Mouse (Mus musculus) small intestine, adult 2 months (tissue): ENCODE measurements around the gene Ep400. TPM values are rescaled to one million over a fixed set of nuclear protein-coding genes. Genes with fewer than 3 reads are reported as not detected.

Experiments
- H3K27ac ChIP-seq: fragments of 200-500 bp; 2 replicates; pipeline ENCODE4 v1.5.1; 2012; ENCODE audit warnings: low read depth, low read length, control low read depth, inconsistent platforms; ENCODE audit not compliant: insufficient read depth
- H3K27me3 ChIP-seq: fragments of 200-500 bp; 2 replicates; pipeline ENCODE4 v1.6.1; 2012; ENCODE audit warnings: mild to moderate bottlenecking, moderate library complexity, low read length, inconsistent platforms; ENCODE audit not compliant: control insufficient read depth, insufficient read depth
- H3K36me3 ChIP-seq: fragments of 200-500 bp; 2 replicates; pipeline ENCODE4 v1.6.1; 2012; ENCODE audit warnings: mild to moderate bottlenecking, low read length, control low read depth, inconsistent platforms; ENCODE audit not compliant: control insufficient read depth, insufficient read depth
- H3K4me1 ChIP-seq: fragments of 200-500 bp; 2 replicates; pipeline ENCODE4 v1.6.1; 2012; ENCODE audit warnings: low read length, inconsistent platforms, mixed read lengths; ENCODE audit not compliant: control insufficient read depth, insufficient read depth, insufficient read length
- H3K4me3 ChIP-seq: fragments of 200-500 bp; 2 replicates; pipeline ENCODE4 v1.5.1; 2012; ENCODE audit warnings: low read depth, mild to moderate bottlenecking, control low read depth, inconsistent platforms, low read length, moderate library complexity
- CTCF ChIP-seq: fragments of 200-500 bp; IDR thresholded peaks from 2 replicates; pipeline ENCODE4 v1.5.1; 2012; ENCODE audit warnings: low read depth, mild to moderate bottlenecking, control low read depth, inconsistent platforms, low read length, moderate library complexity, mixed read lengths; ENCODE audit not compliant: insufficient replicate concordance, insufficient read length; ENCODE audit errors: extremely low read depth
- POLR2A ChIP-seq: fragments of 200-500 bp; IDR thresholded peaks from 2 replicates; pipeline ENCODE4 v1.6.1; 2012; ENCODE audit warnings: low read depth, mild to moderate bottlenecking, control low read depth, inconsistent platforms, low read length, moderate library complexity
- WGBS: fragments of 180-500 bp; shearing (Covaris S2); methylation state at CpG from one replicate; pipeline ENCODE4 v1.1.7; 2018; 5-methylcytosine and 5-hydroxymethylcytosine counted together
- polyA plus RNA-seq: library from polyadenylated mRNA; depleted of rRNA; stranded (reverse); fragments of >200 nt; gene quantifications from 2 replicates; pipeline ENCODE4 v1.2.3, GENCODE M21; 2012

Gene Ep400
- polyA plus RNA-seq, 1 experiment = 45.0 TPM

DNA sequence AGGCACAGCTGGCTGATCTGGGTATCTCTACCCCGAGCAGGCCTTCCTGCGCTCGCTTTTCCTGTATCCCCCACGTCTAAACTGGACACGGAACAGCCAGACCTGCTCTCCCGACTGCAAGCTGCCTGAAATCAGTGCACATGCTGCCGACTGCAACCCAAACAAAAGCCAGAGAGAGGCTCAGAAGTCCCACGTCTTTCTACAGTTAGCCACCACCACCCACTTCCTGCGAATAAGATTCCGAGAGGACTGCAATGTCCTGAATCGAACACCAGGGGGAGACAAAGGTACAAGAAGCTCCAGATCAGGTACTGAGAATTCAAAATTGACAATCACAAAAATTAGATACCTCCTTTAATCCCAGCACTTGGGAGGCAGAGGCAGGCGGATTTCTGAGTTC, 131.1 kb downstream of the Ep400 start:
- Histone ChIP-seq H3K36me3 (no peaks in the 10 kb centered on the region), H3K27me3 (no peaks in the 10 kb centered on the region), H3K4me3 (0 out of 2 replicates have a peak overlapping the region, but pooled peaks have one; percentile 5), H3K4me1 (no peaks in the 10 kb centered on the region), H3K27ac (no peak overlapping the region)
- WGBS = 25% methylated on average over 12 of the region's 12 CpGs
- TF ChIP-seq CTCF (peak; percentile 52; the same call in 1 of the 2 replicates), POLR2A (no peak)

- Histone ChIP-seq H3K27me3 (peaks cover 5% of the 10 kb centered on the region; the same call in 1 of the 2 replicates), H3K4me3 (no peak overlapping the region), H3K4me1 (no peaks in the 10 kb centered on the region), H3K36me3 (no peaks in the 10 kb centered on the region), H3K27ac (no peak overlapping the region)
- TF ChIP-seq POLR2A (no peak), CTCF (no peak)
- 71% methylated on average over 7 of the region's 7 CpGs for WGBS
Measured at GRCm38 (mm10) chr5:110638306-110639074, 132.0 kb downstream of the Ep400 start.

DNA sequence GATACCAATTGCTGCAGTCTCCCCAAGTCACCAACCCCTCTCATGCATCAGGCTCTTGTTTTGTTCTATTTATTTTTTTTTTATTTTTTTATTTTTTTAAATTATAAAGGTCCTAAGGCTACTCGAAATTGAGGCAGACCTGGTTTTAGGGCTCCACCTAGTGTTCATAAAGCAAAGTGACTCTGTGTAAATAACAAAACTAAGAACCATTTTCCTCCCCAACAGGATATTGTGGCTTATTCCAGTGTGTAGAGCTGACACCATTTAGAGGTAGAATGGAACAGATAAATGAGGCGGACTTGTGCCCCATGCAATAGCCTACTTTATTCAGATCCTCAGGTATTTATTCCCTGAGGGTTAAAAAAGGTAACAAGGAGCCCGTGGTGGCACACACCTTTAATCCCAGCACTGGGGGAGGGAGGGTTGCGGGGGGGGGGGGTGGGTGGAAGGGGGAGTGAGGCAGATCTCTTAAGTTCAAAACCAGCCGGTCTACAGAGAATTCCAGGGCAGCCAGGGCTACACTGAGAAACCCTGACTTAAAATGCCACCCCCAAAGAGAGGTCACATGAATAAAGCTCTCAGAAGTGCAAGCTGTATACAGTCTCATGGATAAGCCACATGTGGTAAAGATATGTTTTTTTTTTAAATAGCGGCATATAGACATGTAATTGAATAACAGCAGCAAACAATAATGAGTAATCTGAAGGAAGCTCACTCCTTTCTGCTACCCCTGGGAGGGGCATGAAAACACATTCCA, 134.4 kb downstream of the Ep400 start:
- 35% methylated on average over 6 of the region's 6 CpGs for WGBS
- Histone ChIP-seq H3K27me3 (peaks cover 5% of the 10 kb centered on the region; the same call in 1 of the 2 replicates), H3K4me1 (no peaks in the 10 kb centered on the region), H3K27ac (no peak overlapping the region), H3K4me3 (no peak overlapping the region), H3K36me3 (no peaks in the 10 kb centered on the region)
- no peak for TF ChIP-seq CTCF
- no peak for TF ChIP-seq POLR2A

- Histone ChIP-seq H3K27ac (no peak overlapping the region), H3K36me3 (no peaks in the 10 kb centered on the region), H3K4me1 (no peaks in the 10 kb centered on the region), H3K27me3 (peaks cover 5% of the 10 kb centered on the region; the same call in 1 of the 2 replicates), H3K4me3 (no peak overlapping the region)
- no peak for TF ChIP-seq CTCF
- TF ChIP-seq POLR2A = no peak
- 61% methylated on average over 2 of the region's 2 CpGs for WGBS
Measured at GRCm38 (mm10) chr5:110629525-110630120, 140.9 kb downstream of the Ep400 start.

- WGBS = 25% methylated on average over 19 of the region's 19 CpGs
- no peak overlapping the region for H3K27ac ChIP-seq
- H3K4me3 ChIP-seq = no peak overlapping the region
- TF ChIP-seq POLR2A = no peak
- no peak for TF ChIP-seq CTCF
- H3K4me1 ChIP-seq = no peaks in the 10 kb centered on the region
- no peaks in the 10 kb centered on the region for H3K27me3 ChIP-seq
- H3K36me3 ChIP-seq = no peaks in the 10 kb centered on the region
Measured at GRCm38 (mm10) chr5:110628156-110628555, 142.4 kb downstream of the Ep400 start.

DNA sequence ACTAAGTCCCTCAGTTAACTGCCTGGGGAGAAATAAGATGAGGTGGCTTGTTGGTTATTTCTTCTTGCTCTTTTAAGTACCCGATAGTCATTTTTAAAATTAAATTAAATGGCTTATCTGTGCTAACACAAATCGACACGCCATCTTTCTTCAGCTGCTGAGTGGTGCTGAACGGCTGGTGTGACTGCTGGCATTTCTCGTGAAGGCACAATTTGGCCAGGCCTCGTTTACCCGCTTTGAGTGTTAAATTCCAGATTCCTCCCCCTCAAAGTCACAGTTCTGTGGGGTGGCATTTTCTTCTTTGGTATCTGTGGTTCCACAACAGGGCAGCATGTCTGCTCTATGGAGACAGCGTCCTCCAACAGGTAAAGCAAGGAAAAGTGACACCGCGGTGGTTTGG, 143.2 kb downstream of the Ep400 start:
- H3K27me3 ChIP-seq = no peaks in the 10 kb centered on the region
- no peak overlapping the region for H3K27ac ChIP-seq
- H3K36me3 ChIP-seq = no peaks in the 10 kb centered on the region
- no peaks in the 10 kb centered on the region for H3K4me1 ChIP-seq
- WGBS = 71% methylated on average over 10 of the region's 10 CpGs
- TF ChIP-seq POLR2A (no peak), CTCF (no peak)
- H3K4me3 ChIP-seq = no peak overlapping the region

- Histone ChIP-seq H3K36me3 (no peaks in the 10 kb centered on the region), H3K4me3 (no peak overlapping the region), H3K27me3 (no peaks in the 10 kb centered on the region), H3K4me1 (no peaks in the 10 kb centered on the region), H3K27ac (no peak overlapping the region)
- 82% methylated on average over 2 of the region's 2 CpGs for WGBS
- TF ChIP-seq CTCF (no peak), POLR2A (no peak)
Measured at GRCm38 (mm10) chr5:110624319-110624718, 146.2 kb downstream of the Ep400 start.
